Mouse (Mus musculus) layer of hippocampus, postnatal 25 days (tissue): Measurements from ENCODE around the gene Tgm7. TPM values are rescaled to one million over a fixed set of nuclear protein-coding genes. Genes with fewer than 3 reads are reported as not detected.
"Not testable (repeated sequence)": the region's sequence is repeated elsewhere in the genome, so short reads cannot be mapped to it uniquely, and the experiment has no call there.

ENCODE experiments used
- DNase-seq, 2 experiments: peaks; one replicate each; pipeline ENCODE4 v3.0.0; 2022; ENCODE audit warnings: mixed read lengths in 2 of 2, low spot score in 1 of 2; ENCODE audit errors: extremely low spot score in 1 of 2
- total RNA-seq, 2 experiments: library from RNA; stranded (reverse); gene quantifications; 2 replicates each; pipeline ENCODE4 v1.2.3; 2021

Gene Tgm7
- total RNA-seq = under 1 TPM; 0.15 to 0.16 TPM

DNA sequence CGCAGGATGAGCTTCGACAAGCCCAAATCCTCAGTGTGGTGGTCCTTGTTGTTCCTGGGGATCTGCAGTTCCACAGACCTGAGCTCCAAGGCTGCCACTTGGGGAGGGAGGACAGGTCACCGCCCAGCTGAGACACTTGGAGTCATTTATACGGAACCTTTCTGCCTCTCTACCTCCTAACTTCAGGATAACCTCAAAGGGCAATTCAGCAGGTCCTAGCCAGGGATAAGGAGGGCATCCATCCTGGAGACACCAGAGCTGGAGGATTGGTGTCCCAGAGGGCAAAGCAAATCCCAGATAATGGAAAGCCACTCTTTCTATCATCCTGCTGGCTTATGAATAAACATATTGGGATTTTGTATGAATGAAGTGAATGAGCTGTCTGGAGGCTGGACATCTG, at the start of gene Tgm7:
TSS of gene Tgm7 (minus strand) at position 101 of the 400 bp plus-strand sequence.
- DNase-seq = no peak

DNA sequence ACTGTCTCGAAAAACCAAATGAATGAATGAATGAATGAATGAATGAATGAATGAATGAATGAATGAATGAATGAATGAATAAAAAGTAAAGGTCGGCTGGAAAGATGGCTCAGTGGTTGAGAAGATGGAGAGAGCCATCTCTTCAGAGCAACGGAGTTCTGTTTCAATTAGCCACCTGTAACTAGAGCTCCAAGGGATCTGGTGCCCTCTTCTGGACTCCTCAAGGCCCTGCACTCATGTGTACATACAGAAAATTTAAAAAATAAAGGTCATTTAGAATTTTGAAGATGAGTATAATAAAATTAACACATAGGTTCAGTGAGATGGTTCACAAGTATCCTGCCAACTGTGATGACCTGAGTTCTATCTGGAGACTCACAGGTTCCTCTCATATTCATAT, 43.5 kb upstream of the Tgm7 start:
- no peak for DNase-seq

DNA sequence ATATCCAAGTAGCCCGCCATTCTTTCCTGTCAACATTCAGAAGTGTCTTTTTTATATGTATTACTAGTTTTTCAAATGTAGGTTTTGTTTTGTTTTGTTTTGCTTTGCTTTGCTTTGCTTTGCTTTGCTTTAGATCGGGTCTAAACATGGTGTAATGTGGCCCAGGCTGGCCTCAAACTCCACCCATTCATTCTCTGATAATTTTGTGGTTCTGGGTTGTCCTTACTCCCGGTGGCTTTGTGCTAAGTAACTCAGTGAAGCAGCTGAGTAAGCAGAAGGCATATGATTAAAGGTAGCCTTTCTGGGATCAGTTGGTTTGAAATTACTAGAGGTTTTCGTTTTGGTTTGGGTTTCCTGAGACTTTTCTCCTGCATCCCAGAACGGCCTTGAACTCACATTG, 40.1 kb upstream of the Tgm7 start:
- no peak for DNase-seq

DNA sequence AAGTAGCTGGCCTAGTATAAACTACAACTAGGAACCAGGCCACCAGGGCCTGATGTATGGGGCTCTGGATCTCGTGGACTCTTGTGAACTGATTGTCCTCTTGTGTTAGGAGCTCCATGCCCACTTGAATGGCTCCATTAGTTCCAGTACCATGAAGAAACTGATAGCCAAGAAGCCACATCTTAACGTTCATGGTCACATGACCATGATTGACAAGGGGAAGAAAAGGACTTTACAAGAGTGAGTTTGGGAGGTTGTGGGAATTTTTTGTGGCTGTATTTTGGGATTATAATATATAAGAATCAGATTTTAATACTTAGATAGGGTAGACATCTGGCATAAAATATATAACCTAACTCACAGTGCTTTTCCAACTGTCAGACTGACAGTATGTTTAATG, 32.8 kb upstream of the Tgm7 start:
- DNase-seq = no peak

- no peak for DNase-seq
These were observed 31.8 kb upstream of the Tgm7 start for GRCm38 (mm10) chr2:121141216-121142035.

- DNase-seq = peak; percentile 84 to 94
These were observed 30.7 kb upstream of the Tgm7 start, which contains the start of the genes Adal and Lcmt2 for GRCm38 (mm10) chr2:121140018-121140882. Gene Adal (plus strand): TSS chr2:121140428. Gene Lcmt2 (minus strand): TSS chr2:121140653.

- DNase-seq = peak in 1 of 2 experiments; percentile 29
These were observed 29.8 kb upstream of the Tgm7 start for GRCm38 (mm10) chr2:121139266-121140017.

- no peak for DNase-seq
These were observed 27.8 kb upstream of the Tgm7 start for GRCm38 (mm10) chr2:121137371-121137770.

DNA sequence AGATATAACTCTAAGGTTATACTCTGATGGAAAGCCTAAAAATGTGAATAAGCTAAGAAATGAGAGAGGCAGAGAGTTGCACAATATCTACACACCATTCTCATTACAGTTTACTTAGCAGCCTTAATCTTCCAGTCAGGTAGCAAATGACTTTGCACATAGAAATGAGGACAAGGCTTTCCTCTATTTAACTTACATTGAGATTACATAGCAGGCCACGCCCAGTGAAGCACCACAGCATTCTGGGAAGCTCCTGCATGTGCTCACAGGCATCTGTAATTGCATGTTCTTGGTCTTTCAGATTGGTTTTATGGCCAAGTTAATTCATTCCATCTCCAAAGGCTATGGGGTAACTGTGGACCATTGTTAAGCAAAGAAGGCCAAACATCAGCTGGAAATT, 23.2 kb upstream of the Tgm7 start:
- DNase-seq = no peak

DNA sequence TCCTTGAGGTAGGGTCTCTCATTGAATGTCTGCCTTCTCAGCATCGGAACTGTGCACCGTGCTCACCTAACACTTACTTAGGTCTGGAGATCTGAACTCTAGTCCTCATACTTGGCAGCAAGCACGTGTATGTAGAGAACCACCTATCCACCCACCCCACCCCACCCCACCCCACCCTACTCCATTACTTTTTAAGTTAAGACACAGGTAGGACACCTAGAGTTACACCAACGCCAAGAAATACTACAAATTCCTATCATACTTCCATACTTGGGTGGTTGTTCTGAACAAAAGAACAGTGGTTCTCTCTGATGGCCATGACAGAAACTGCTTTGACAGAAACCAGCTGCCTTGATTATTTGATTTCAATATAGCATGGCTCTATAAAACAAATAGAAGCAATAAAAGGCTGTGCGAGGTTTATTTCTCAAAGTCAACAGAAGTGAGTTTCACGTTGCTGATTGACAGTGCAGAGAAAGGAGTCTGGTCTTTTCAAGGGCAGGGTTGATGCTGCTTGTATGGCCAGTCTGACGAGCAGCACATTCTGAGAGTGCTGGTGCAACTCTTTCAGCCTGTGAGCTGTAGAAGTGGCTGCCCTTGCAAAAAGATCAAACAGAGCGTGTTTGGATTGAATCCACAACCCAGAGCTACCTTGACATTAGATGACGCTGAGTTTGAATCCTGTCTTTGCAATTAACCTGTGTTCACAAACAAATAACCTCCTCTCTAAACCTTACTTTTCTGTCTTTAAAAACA, 19.4 kb upstream of the Tgm7 start:
- DNase-seq = no peak

- DNase-seq = no peak
These were observed 17.9 kb upstream of the Tgm7 start for GRCm38 (mm10) chr2:121127536-121127935.

DNA sequence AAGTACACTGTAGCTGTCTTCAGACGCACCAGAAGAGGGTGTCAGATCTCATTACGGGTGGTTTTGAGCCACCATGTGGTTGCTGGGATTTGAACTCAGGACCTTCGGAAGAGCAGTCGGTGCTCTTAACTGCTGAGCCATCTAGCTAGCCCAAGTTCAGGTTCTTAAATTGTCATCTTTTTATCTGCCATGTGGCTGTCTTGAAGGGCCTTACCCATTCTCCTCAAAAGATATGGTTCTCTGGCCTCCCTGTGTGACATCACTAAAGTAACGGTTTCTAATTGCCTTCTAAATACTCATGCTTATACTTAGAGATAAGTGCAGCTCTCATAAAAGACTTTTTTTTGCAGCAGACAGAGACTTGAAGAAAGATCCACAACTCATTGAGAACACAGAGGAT, 16.7 kb upstream of the Tgm7 start:
- not testable (repeated sequence) for DNase-seq

DNA sequence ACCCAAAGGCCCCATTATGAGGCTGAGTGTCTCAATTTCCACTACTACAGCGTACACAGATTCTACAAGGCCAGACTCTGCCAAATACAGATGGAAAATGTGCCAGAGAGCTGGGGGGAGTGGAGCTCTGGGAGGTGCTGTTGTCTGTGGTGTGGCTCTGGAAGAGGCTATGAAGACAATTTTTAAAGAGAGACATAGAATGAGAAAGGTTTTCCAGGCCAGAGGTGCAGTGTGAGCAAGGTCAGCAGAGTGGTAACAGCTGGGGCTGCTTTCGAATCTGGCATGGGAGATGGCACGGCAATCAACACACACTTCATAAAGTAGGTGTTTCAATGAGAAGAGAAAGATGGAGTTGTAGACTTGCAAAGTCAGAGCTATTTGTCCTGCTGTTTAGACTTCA, 9.7 kb upstream of the Tgm7 start:
- no peak for DNase-seq

DNA sequence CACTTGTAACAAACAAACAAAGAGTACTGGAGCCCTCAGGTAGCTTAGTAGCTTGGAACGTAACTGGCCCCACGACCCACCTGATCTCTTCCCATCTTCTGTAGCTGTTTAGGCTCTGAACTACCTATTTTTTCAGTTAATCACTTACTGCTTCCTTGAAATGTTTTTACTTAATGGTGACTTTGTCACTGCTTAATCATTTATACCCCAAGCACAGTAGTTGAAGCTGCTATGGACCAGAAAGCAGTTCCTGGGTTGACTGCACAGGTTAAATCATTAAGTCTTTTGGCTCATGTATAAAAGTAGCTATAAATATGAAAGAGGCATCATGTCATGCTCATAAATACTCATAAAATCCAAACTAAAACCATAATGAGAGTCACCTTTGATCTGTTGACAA, 5.8 kb upstream of the Tgm7 start:
- no peak for DNase-seq

DNA sequence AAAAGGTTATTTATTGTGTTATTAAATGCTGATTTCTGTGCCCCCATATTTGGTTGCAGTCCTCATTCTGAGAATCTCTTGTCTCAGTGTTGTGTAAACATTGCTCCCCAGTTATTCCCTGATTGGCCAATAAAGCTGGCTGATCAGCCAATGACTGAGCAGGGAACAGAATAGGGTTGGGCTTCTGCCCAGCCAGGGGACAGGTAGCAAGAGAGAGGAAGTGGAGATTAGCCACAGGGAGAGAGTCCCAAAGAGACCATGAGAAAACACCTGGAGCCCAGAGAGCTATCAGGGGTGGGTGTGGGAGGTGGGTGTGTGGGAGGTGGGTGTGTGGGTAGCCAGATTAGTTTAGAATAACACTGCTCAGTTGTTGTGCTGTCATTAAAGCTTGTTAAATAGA, 3.7 kb downstream of the Tgm7 start:
- DNase-seq = no peak

DNA sequence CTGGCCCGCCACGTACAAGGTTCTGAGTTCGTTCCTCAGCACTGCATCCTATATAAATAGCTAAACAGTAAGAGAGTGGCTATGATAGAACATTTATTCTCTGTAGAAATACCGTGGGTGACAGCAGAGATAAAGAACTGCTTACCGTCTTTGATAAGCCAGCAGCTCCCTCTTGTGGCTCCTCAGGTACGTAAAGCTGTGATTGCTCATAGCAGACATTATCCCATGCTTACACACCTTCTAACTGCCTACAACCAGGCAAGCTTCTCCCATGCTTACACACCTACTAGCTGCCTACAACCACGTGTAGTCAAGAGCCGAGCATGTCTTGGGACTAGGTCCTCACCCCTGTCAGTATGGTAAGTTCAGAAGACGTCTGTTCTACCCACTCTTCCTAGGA, 7.5 kb downstream of the Tgm7 start:
- peak; percentile 31 to 70 for DNase-seq

DNA sequence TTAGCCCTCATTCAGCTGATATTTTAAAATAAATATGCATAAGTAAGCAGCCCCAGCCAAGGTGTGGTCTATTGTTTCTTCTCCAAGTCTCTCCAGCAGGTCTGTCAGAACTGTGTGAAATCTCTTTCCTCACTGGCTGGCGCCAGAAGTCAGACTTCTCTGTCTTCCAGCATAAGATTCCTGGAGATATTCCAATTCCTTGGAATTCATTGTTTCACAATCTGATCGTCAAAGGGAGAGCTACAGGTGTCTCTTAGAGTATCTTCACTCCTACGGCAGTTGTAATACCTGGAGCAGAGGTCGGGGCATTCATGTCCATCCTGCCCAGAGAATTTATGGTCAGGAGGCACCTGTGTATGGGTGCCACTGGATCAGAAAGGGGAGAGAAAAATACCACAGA, 19.8 kb downstream of the Tgm7 start:
- no peak for DNase-seq

GRCm38 (mm10) chr2:121088507-121088906, 21.1 kb downstream of the Tgm7 start:
- DNase-seq = no peak

GRCm38 (mm10) chr2:121085480-121086185, 24.0 kb downstream of the Tgm7 start, which contains the start of gene Tgm5:
Gene Tgm5 (minus strand): TSS chr2:121085841.
- no peak for DNase-seq
